Mouse (Mus musculus): ENCODE measurements at regions not wholly inside any gene's neighbourhood (a gene's known extent, or its start where the extent isn't known, plus 50 kb on each side); places are given as distances from the start of the nearest gene placed in this dataset.

GRCm38 (mm10) chr13:102122341-102122740 is 354.3 kb upstream of the Pik3r1 start:
- no peak for TF ChIP-seq CTCF (IDR thresholded peaks at IDR 0.05; ENCODE audit: low read depth, low read length)
- TF ChIP-seq POLR2A (IDR thresholded peaks at IDR 0.05; ENCODE audit: extremely low read depth, insufficient read depth, low read length): no peak

Data from liver, adult 2 months (tissue).